Mouse (Mus musculus) Muller cell, postnatal 12 days (primary cell): ENCODE data around the gene Bcas3.
A peak's percentile ranks its signal among the peaks of the same experiment; 100 is the strongest.

Experiments
- DNase-seq: peaks from one replicate; pipeline ENCODE4 v3.0.0-alpha.2; 2015; ENCODE audit errors: inconsistent ontology term

The Bcas3 gene

GRCm38 (mm10) chr11:85667741-85668140 lies 314.8 kb downstream of the Bcas3 start:
- DNase-seq, result no peak

- DNase-seq, result no peak
These were observed 320.0 kb downstream of the Bcas3 start for GRCm38 (mm10) chr11:85672881-85673475.

GRCm38 (mm10) chr11:85675244-85675643 lies 322.3 kb downstream of the Bcas3 start:
- DNase-seq, result no peak

- DNase-seq, result no peak
These were observed 323.5 kb downstream of the Bcas3 start for GRCm38 (mm10) chr11:85676357-85677004.

GRCm38 (mm10) chr11:85678666-85679065 lies 325.7 kb downstream of the Bcas3 start:
- peak; percentile 86 for DNase-seq

GRCm38 (mm10) chr11:85681580-85682419 lies 328.8 kb downstream of the Bcas3 start:
- DNase-seq, result peak; percentile 35

GRCm38 (mm10) chr11:85684981-85685380 lies 332.0 kb downstream of the Bcas3 start:
- DNase-seq, result peak; percentile 71

- no peak for DNase-seq
These were observed 335.0 kb downstream of the Bcas3 start for GRCm38 (mm10) chr11:85687816-85688439.

GRCm38 (mm10) chr11:85688440-85688838 lies 335.5 kb downstream of the Bcas3 start:
- no peak for DNase-seq

GRCm38 (mm10) chr11:85689226-85689625 lies 336.3 kb downstream of the Bcas3 start:
- no peak for DNase-seq

GRCm38 (mm10) chr11:85691285-85691684 lies 338.3 kb downstream of the Bcas3 start:
- no peak for DNase-seq

GRCm38 (mm10) chr11:85695614-85696263 lies 342.8 kb downstream of the Bcas3 start:
- peak; percentile 65 for DNase-seq

- peak; percentile 92 for DNase-seq
These were observed 343.8 kb downstream of the Bcas3 start for GRCm38 (mm10) chr11:85696491-85697398.

- DNase-seq, result no peak
These were observed 344.5 kb downstream of the Bcas3 start for GRCm38 (mm10) chr11:85697468-85697867.

- no peak for DNase-seq
These were observed 345.3 kb downstream of the Bcas3 start for GRCm38 (mm10) chr11:85698242-85698641.

GRCm38 (mm10) chr11:85704062-85704748 lies 351.2 kb downstream of the Bcas3 start:
- DNase-seq, result no peak

- no peak for DNase-seq
These were observed 353.7 kb downstream of the Bcas3 start for GRCm38 (mm10) chr11:85706630-85707029.

GRCm38 (mm10) chr11:85707496-85707895 lies 354.5 kb downstream of the Bcas3 start:
- DNase-seq, result no peak

GRCm38 (mm10) chr11:85709147-85709546 lies 356.2 kb downstream of the Bcas3 start:
- no peak for DNase-seq

GRCm38 (mm10) chr11:85710155-85710554 lies 357.2 kb downstream of the Bcas3 start:
- no peak for DNase-seq
